Comparison of ENCODE assay signal across 15 mouse cellular contexts in genomic region chr19:40349281-40349680, GRCm38 (mm10).
DNase-seq lines count a peak whose midpoint lies in the region; ATAC-seq and TF ChIP-seq lines count a peak whose summit lies in the region.
"Had no signal": no experiment of that assay in that cellular context is flagged by ENCODE, and none has a peak within 500 bp of the region (broad histone marks: within the 10 kb centered on the region; RNA-seq: fewer than 3 reads in every experiment).

No protein-coding gene starts in this region.

- H3K4me1 ChIP-seq in hindbrain, embryonic 10.5 days (replicated peaks) = peaks cover 28% of the 10 kb centered on the region
- H3K4me1 ChIP-seq in hindbrain, embryonic 11.5 days (replicated peaks; ENCODE audit: control insufficient read depth, insufficient read depth, low read length) = 0 out of 2 replicates have a peak, but pooled peaks cover 3% of the 10 kb centered on the region
- H3K4me1 ChIP-seq in brown adipose tissue, adult 24 weeks (ENCODE audit: control insufficient read depth, insufficient read depth, insufficient read length, low read length) = peaks cover 14% of the 10 kb centered on the region
- peaks cover 41% of the 10 kb centered on the region for H3K4me1 ChIP-seq in forebrain, embryonic 15.5 days
- 0 out of 2 replicates have a peak, but pooled peaks cover 12% of the 10 kb centered on the region for H3K4me1 ChIP-seq in intestine, postnatal 0 days (replicated peaks; ENCODE audit: control insufficient read depth, insufficient read depth, low read length)
- H3K4me1 ChIP-seq: limb, embryonic 12.5 days had no signal

- DNase-seq in hindbrain, embryonic 10.5 days (ENCODE audit: low spot score) = no peak
- DNase-seq in hindbrain, embryonic 11.5 days (ENCODE audit: low spot score) = no peak
- no peak for DNase-seq in retina, embryonic 14.5 days (ENCODE audit: low spot score)
- no peak for DNase-seq in lung, postnatal 10 days
- no peak for DNase-seq in layer of hippocampus, postnatal 14 days (ENCODE audit: low spot score in 2 of 2)
- DNase-seq: cerebellum, adult 11 months; cerebellum, postnatal 25 days; kidney, adult 18-20 months; kidney, postnatal 36 days; liver, postnatal 0 days; lung, postnatal 4 days had no signal

- 0 out of 2 replicates have a peak overlapping the region, but pooled peaks have one; percentile 38 for H3K4me3 ChIP-seq in hindbrain, embryonic 10.5 days
- H3K4me3 ChIP-seq in hindbrain, embryonic 11.5 days (ENCODE audit: low read depth, low read length) = no peak overlapping the region
- no peak overlapping the region for H3K4me3 ChIP-seq in brown adipose tissue, adult 24 weeks (ENCODE audit: insufficient read depth, low read depth, low read length)
- H3K4me3 ChIP-seq in forebrain, embryonic 15.5 days = no peak overlapping the region
- H3K4me3 ChIP-seq in intestine, postnatal 0 days (ENCODE audit: low read depth, low read length) = no peak overlapping the region
- H3K4me3 ChIP-seq: limb, embryonic 12.5 days had no signal

- H3K4me2 ChIP-seq in hindbrain, embryonic 11.5 days (replicated peaks; ENCODE audit: low read depth, low read length) = no peak overlapping the region
- peak overlapping the region; percentile 33; the same call in 1 of the 2 replicates for H3K4me2 ChIP-seq in forebrain, embryonic 15.5 days (replicated peaks)
- no peak overlapping the region for H3K4me2 ChIP-seq in intestine, postnatal 0 days (replicated peaks; ENCODE audit: low read depth)
- H3K4me2 ChIP-seq: limb, embryonic 12.5 days had no signal

- no peaks in the 10 kb centered on the region for H3K36me3 ChIP-seq in hindbrain, embryonic 10.5 days
- no peaks in the 10 kb centered on the region for H3K36me3 ChIP-seq in hindbrain, embryonic 11.5 days (ENCODE audit: control insufficient read depth, insufficient read depth, low read length)
- peaks cover 7% of the 10 kb centered on the region for H3K36me3 ChIP-seq in forebrain, embryonic 15.5 days
- peaks cover 25% of the 10 kb centered on the region for H3K36me3 ChIP-seq in intestine, postnatal 0 days (ENCODE audit: control insufficient read depth, insufficient read depth)

- no peaks in the 10 kb centered on the region for H3K27me3 ChIP-seq in hindbrain, embryonic 10.5 days (ENCODE audit: insufficient read depth, poor library complexity, severe bottlenecking)
- no peaks in the 10 kb centered on the region for H3K27me3 ChIP-seq in hindbrain, embryonic 11.5 days (ENCODE audit: control insufficient read depth, insufficient read depth, low read length)
- H3K27me3 ChIP-seq in forebrain, embryonic 15.5 days = no peaks in the 10 kb centered on the region
- H3K27me3 ChIP-seq in intestine, postnatal 0 days (replicated peaks; ENCODE audit: control insufficient read depth, insufficient read depth, low read length) = no peaks in the 10 kb centered on the region
- H3K27me3 ChIP-seq: limb, embryonic 12.5 days had no signal

- H3K9ac ChIP-seq in hindbrain, embryonic 11.5 days (ENCODE audit: low read depth, low read length) = no peak overlapping the region
- H3K9ac ChIP-seq in forebrain, embryonic 15.5 days (replicated peaks) = no peak overlapping the region
- peak overlapping the region; percentile 19; the same call in 1 of the 2 replicates for H3K9ac ChIP-seq in intestine, postnatal 0 days (ENCODE audit: low read depth, low read length)
- H3K9ac ChIP-seq: limb, embryonic 12.5 days; liver, postnatal 0 days had no signal

- TF ChIP-seq CTCF in intestine, postnatal 0 days (IDR thresholded peaks at IDR 0.05; ENCODE audit: low read depth) = no peak

- no peaks in the 10 kb centered on the region for H3K9me3 ChIP-seq in hindbrain, embryonic 10.5 days
- H3K9me3 ChIP-seq in hindbrain, embryonic 11.5 days (ENCODE audit: control insufficient read depth, low read length) = no peaks in the 10 kb centered on the region
- H3K9me3 ChIP-seq in forebrain, embryonic 15.5 days = no peaks in the 10 kb centered on the region
- H3K9me3 ChIP-seq in intestine, postnatal 0 days (ENCODE audit: control insufficient read depth) = no peaks in the 10 kb centered on the region
- H3K9me3 ChIP-seq: limb, embryonic 12.5 days had no signal

- ATAC-seq in hindbrain, embryonic 11.5 days (ENCODE audit: low FRiP score) = no peak
- ATAC-seq in forebrain, embryonic 15.5 days (replicated peaks) = no peak
- ATAC-seq in intestine, postnatal 0 days = no peak
- ATAC-seq: liver, postnatal 0 days had no signal

- H3K27ac ChIP-seq in hindbrain, embryonic 10.5 days = peak overlapping the region; percentile 81
- no peak overlapping the region for H3K27ac ChIP-seq in hindbrain, embryonic 11.5 days (ENCODE audit: low read depth, low read length)
- peak overlapping the region; percentile 74 for H3K27ac ChIP-seq in brown adipose tissue, adult 24 weeks (replicated peaks; ENCODE audit: low read depth, low read length)
- peak overlapping the region; percentile 79 for H3K27ac ChIP-seq in forebrain, embryonic 15.5 days (replicated peaks)
- peak overlapping the region; percentile 82; the same call in 1 of the 2 replicates for H3K27ac ChIP-seq in intestine, postnatal 0 days (ENCODE audit: low read depth, low read length)
- H3K27ac ChIP-seq: limb, embryonic 12.5 days had no signal

- 69% methylated on average over 3 of the region's 3 CpGs for WGBS in hindbrain, embryonic 10.5 days
- WGBS in hindbrain, embryonic 11.5 days = 72% methylated on average over 3 of the region's 3 CpGs
- WGBS in forebrain, embryonic 15.5 days = 49% methylated on average over 3 of the region's 3 CpGs
- WGBS in intestine, postnatal 0 days = 33% methylated on average over 3 of the region's 3 CpGs
